Mouse (Mus musculus) limb, embryonic 11.5 days (tissue): ENCODE data around the gene Sec14l2. TPM values are rescaled to one million over a fixed set of nuclear protein-coding genes. Genes with fewer than 3 reads are reported as not detected.
"Not testable (repeated sequence)": the region's sequence is repeated elsewhere in the genome, so short reads cannot be mapped to it uniquely, and the experiment has no call there.

Experiments used
- ATAC-seq: fragments of 200-750 bp; cut with Nextera tagmentation; 2 replicates; pipeline ENCODE4 v1.8.0; 2017; ENCODE audit warnings: low read depth; ENCODE audit not compliant: insufficient number of reproducible peaks, low FRiP score, low TSS enrichment
- DNase-seq: peaks from one replicate; pipeline ENCODE4 v3.0.0-alpha.2; 2015; ENCODE audit warnings: low spot score
- H3K27ac ChIP-seq: fragments of 300-500 bp; sonication (generic); replicated peaks from 2 replicates; pipeline ENCODE4 v1.5.1; 2014; ENCODE audit warnings: low read depth, mild to moderate bottlenecking, low read length
- H3K27me3 ChIP-seq: fragments of 300-500 bp; sonication (generic); 2 replicates; pipeline ENCODE4 v1.6.1; 2014; ENCODE audit warnings: mild to moderate bottlenecking, low read length, mixed read lengths; ENCODE audit not compliant: control insufficient read depth, insufficient read depth
- H3K36me3 ChIP-seq: fragments of 300-500 bp; sonication (generic); 2 replicates; pipeline ENCODE4 v1.6.1; 2014; ENCODE audit warnings: mild to moderate bottlenecking, low read length, moderate library complexity, mixed read lengths; ENCODE audit not compliant: control insufficient read depth, insufficient read depth
- H3K4me1 ChIP-seq: fragments of 300-500 bp; sonication (generic); 2 replicates; pipeline ENCODE4 v1.6.1; 2014; ENCODE audit warnings: low read length, mixed read lengths; ENCODE audit not compliant: control insufficient read depth, insufficient read depth
- H3K4me2 ChIP-seq: fragments of 300-500 bp; sonication (generic); 2 replicates; pipeline ENCODE4 v1.6.1; 2014; ENCODE audit warnings: low read depth, mild to moderate bottlenecking, moderate library complexity; ENCODE audit not compliant: severe bottlenecking
- H3K4me3 ChIP-seq: fragments of 300-500 bp; sonication (generic); 2 replicates; pipeline ENCODE4 v1.5.1; 2014; ENCODE audit warnings: low read depth, low read length
- H3K9ac ChIP-seq: fragments of 300-500 bp; sonication (generic); 2 replicates; pipeline ENCODE4 v1.6.1; 2014; ENCODE audit warnings: mild to moderate bottlenecking, low read length
- H3K9me3 ChIP-seq: fragments of 300-500 bp; sonication (generic); 2 replicates; pipeline ENCODE4 v1.6.1; 2016; ENCODE audit warnings: low read length; ENCODE audit not compliant: control insufficient read depth
- WGBS: fragments of 180-500 bp; shearing (Covaris S2); extraction: QIAGEN DNeasy Blood & Tissue Kit; methylation state at CpG from one replicate; pipeline ENCODE4 v1.1.7; 2014; 5-methylcytosine and 5-hydroxymethylcytosine counted together
- polyA plus RNA-seq: library from polyadenylated mRNA; unstranded; fragments of >200 nt; fragmentation: Nextera tagmentation; extraction: Ambion mirVana; gene quantifications from 2 replicates; pipeline ENCODE4 v1.2.1, GENCODE M21; 2014

The Sec14l2 gene
- polyA plus RNA-seq, 1 experiment from 2014 or later, result 2.2 TPM

DNA sequence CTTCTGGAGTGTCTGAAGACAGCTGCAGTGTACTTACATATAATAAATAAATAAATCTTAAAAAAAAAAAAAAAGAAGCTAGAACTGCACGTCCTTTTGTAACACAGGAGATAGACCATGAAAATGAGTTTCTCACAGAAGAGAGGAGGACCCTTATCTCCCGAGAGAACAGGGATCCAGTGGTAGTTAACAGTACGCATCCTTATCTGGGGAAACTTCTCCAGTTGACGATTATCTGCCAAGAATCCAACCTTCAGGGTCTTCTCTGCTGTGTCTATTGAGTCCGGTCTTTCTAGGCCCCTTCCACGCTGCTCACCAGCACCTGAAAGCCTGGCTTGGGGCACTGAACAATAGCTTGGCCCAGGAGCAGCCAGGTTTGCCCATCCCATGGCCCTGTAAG, 9.2 kb downstream of the Sec14l2 start:
- no peak for ATAC-seq
- Histone ChIP-seq H3K4me3 (no peak overlapping the region), H3K9me3 (no peaks in the 10 kb centered on the region), H3K4me1 (no peaks in the 10 kb centered on the region), H3K4me2 (no peak overlapping the region), H3K9ac (no peak overlapping the region), H3K36me3 (no peaks in the 10 kb centered on the region), H3K27ac (no peak overlapping the region), H3K27me3 (0 out of 2 replicates have a peak, but pooled peaks cover 4% of the 10 kb centered on the region)
- no peak for DNase-seq
- WGBS, result 83% methylated on average over 6 of the region's 6 CpGs

DNA sequence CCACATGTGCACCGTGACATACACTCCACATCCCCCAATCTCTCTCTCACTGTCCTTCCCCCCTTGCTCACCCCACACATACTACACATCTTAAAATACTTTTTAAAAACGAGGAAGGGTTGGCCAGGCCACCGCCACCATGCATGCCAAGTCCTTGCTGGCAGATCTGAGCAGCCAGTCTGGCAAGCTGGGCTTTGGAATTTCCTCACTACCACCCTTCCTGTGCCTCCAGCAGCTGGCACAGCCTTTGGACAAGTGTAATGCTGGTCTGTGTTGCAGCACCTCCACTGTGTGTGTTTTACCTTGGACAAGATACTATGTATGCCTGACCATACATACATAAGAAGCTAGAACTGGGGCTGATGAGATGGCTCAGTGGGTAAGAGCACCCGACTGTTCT, 9.7 kb downstream of the Sec14l2 start:
- 0 out of 2 replicates have a peak, but pooled peaks cover 2% of the 10 kb centered on the region for H3K27me3 ChIP-seq
- no peak overlapping the region for H3K27ac ChIP-seq
- no peaks in the 10 kb centered on the region for H3K9me3 ChIP-seq
- ATAC-seq, result no peak
- H3K36me3 ChIP-seq, result no peaks in the 10 kb centered on the region
- no peak overlapping the region for H3K4me2 ChIP-seq
- no peak overlapping the region for H3K4me3 ChIP-seq
- 86% methylated on average over 4 of the region's 4 CpGs for WGBS
- H3K9ac ChIP-seq, result no peak overlapping the region
- no peaks in the 10 kb centered on the region for H3K4me1 ChIP-seq
- no peak for DNase-seq

DNA sequence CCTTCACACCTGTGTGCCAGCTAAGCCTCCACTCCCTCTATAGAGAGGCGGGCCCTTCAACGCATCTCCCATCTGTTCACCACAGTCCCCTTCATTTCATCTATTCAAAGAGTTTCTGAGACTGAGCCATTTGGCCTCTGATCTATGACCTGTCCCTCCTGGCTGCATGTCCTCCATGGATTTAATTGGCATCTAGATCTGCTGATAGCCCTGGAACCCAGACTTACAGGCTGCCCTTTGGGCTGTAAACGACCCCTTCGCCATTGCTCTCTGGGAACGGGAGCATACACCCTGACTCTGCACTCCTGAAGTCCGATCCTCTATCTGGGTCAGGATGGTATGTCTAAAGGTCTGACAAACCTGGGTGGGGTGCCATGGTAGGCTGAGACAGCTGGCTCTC, 10.4 kb downstream of the Sec14l2 start:
- Histone ChIP-seq H3K36me3 (no peaks in the 10 kb centered on the region), H3K9me3 (no peaks in the 10 kb centered on the region), H3K4me1 (no peaks in the 10 kb centered on the region), H3K4me2 (no peak overlapping the region), H3K27ac (no peak overlapping the region), H3K9ac (no peak overlapping the region), H3K4me3 (no peak overlapping the region), H3K27me3 (0 out of 2 replicates have a peak, but pooled peaks cover 2% of the 10 kb centered on the region)
- WGBS, result 63% methylated on average over 6 of the region's 6 CpGs
- DNase-seq (no peak), ATAC-seq (no peak)

DNA sequence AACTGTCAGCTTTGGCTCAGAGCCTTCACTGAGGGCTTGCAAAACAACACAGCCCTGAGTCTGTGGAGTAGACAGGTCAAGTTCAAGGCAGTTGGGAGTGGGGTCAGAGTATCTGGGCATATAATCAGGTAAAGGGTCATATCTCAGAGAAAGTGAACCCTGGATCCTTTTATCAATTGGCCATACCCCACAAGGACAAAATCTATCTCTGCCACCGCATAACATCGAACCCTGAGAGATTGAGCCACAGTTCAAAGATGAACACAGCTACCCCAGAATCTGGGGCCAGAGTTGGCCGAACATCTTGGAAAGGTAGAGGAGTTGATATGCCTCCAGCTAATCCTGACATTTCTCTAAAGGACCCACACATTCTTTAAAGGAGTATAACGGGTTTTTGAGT, 11.2 kb downstream of the Sec14l2 start:
- H3K9ac ChIP-seq, result no peak overlapping the region
- ATAC-seq, result no peak
- H3K4me3 ChIP-seq, result no peak overlapping the region
- WGBS, result 88% methylated on average over 4 of the region's 4 CpGs
- H3K27me3 ChIP-seq, result no peaks in the 10 kb centered on the region
- H3K4me2 ChIP-seq, result no peak overlapping the region
- no peak overlapping the region for H3K27ac ChIP-seq
- H3K36me3 ChIP-seq, result no peaks in the 10 kb centered on the region
- no peaks in the 10 kb centered on the region for H3K9me3 ChIP-seq
- H3K4me1 ChIP-seq, result no peaks in the 10 kb centered on the region
- DNase-seq, result no peak

GRCm38 (mm10) chr11:4108691-4109090, 14.5 kb downstream of the Sec14l2 start:
- Histone ChIP-seq H3K4me3 (no peak overlapping the region), H3K9ac (no peak overlapping the region), H3K36me3 (no peaks in the 10 kb centered on the region), H3K27me3 (no peaks in the 10 kb centered on the region), H3K9me3 (no peaks in the 10 kb centered on the region), H3K4me2 (no peak overlapping the region), H3K4me1 (no peaks in the 10 kb centered on the region), H3K27ac (no peak overlapping the region)
- no peak for DNase-seq
- no peak for ATAC-seq
- 67% methylated on average over 7 of the region's 7 CpGs for WGBS

- DNase-seq, H3K4me2 ChIP-seq, H3K27ac ChIP-seq, H3K27me3 ChIP-seq, H3K4me3 ChIP-seq, H3K36me3 ChIP-seq, ATAC-seq, H3K4me1 ChIP-seq, H3K9ac ChIP-seq, H3K9me3 ChIP-seq: not testable (repeated sequence)
- 85% methylated on average over 6 of the region's 6 CpGs for WGBS
Observed at GRCm38 (mm10) chr11:4107901-4108300, 15.3 kb downstream of the Sec14l2 start.

DNA sequence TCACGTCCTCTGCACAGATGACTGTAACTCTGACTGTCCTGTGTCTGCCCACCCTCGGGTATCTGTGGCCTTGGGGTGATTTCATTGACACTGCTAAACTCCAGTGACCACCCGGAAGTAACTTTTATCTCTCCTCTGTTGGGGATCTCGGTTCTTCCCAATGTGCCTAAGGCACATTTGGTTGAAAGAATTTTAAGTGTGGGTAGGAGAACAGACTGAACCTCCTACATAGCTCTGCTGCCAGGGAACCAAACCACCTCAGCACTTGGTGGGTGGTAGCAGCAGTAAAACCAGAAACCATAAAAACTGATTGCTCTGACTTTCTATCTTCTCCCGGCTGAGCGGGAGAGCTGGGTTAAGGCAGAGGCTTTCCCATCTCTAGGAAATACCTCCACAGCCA, 17.8 kb downstream of the Sec14l2 start:
- Histone ChIP-seq H3K36me3 (no peaks in the 10 kb centered on the region), H3K4me1 (no peaks in the 10 kb centered on the region), H3K9ac (no peak overlapping the region), H3K4me2 (no peak overlapping the region), H3K27ac (no peak overlapping the region), H3K9me3 (no peaks in the 10 kb centered on the region), H3K27me3 (no peaks in the 10 kb centered on the region), H3K4me3 (no peak overlapping the region)
- ATAC-seq (no peak), DNase-seq (no peak)
- WGBS, result 42% methylated on average over 6 of the region's 6 CpGs

- Histone ChIP-seq H3K4me3 (no peak overlapping the region), H3K36me3 (no peaks in the 10 kb centered on the region), H3K27ac (no peak overlapping the region), H3K27me3 (no peaks in the 10 kb centered on the region), H3K4me2 (no peak overlapping the region), H3K9ac (no peak overlapping the region), H3K9me3 (no peaks in the 10 kb centered on the region), H3K4me1 (no peaks in the 10 kb centered on the region)
- DNase-seq, result no peak
- no peak for ATAC-seq
- 80% methylated on average over 5 of the region's 5 CpGs for WGBS
Observed at GRCm38 (mm10) chr11:4104989-4105388, 18.2 kb downstream of the Sec14l2 start.

GRCm38 (mm10) chr11:4103522-4103921, 19.7 kb downstream of the Sec14l2 start:
- ATAC-seq, result no peak

More at GRCm38 (mm10) chr11:4103522-4103921, 19.7 kb downstream of the Sec14l2 start:
- DNase-seq, result no peak
- H3K4me2 ChIP-seq, result no peak overlapping the region
- no peaks in the 10 kb centered on the region for H3K4me1 ChIP-seq
- H3K27me3 ChIP-seq, result no peaks in the 10 kb centered on the region
- no peak overlapping the region for H3K9ac ChIP-seq
- H3K36me3 ChIP-seq, result no peaks in the 10 kb centered on the region
- H3K4me3 ChIP-seq, result no peak overlapping the region
- 83% methylated on average over 14 of the region's 14 CpGs for WGBS
- no peak overlapping the region for H3K27ac ChIP-seq
- H3K9me3 ChIP-seq, result no peaks in the 10 kb centered on the region
